Mouse (Mus musculus) erythroblast, embryonic 14.5 days (primary cell): Measurements from ENCODE around the gene Mpv17l2.

Experiments used
- GATA1 ChIP-seq: IDR thresholded peaks from 2 replicates; pipeline ENCODE4 v1.6.1; 2012; ENCODE audit warnings: low read length, inconsistent platforms, mixed read lengths
- TAL1 ChIP-seq: IDR thresholded peaks from 3 replicates; pipeline ENCODE4 v1.6.1; 2012; ENCODE audit warnings: low read length, inconsistent platforms, mixed read lengths

DNA sequence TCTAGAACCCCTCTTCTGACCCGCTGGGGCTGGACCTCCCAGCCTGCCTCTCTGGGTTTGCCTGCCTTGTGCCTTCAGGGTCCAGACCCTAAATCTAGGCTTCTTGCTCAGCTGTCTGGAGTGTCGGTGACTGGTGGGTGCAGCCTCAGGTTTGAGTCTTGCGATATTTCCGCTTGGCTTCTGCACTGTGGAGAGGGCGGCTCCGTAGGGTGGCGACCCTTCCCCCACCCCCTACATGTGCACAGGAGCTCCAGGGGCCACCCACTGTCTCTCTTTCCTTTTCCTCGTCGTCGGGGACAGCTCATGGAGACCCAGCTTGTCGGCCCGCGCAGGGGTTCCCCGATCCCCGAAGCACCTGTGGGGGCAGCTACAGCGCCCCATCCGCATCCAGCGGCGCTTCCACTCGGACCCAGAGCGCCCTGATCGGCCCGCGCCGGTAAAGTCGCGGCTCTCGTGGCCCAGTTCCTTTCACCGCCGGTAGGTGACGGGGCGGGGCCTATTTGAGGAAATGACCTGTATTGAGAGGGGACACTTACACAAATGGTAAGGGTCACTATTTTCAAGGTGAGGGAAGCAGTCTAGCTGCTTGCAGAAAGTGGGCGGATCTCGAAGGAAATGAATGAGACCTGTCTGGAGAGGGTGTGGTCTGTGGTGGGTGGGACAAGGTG lies 30.8 kb downstream of the Mpv17l2 start:
- TF ChIP-seq GATA1 (no peak), TAL1 (no peak)
